Mouse (Mus musculus): ENCODE results near the gene Fam155a. TPM values are rescaled to one million over a fixed set of nuclear protein-coding genes. Genes with fewer than 3 reads are reported as not detected.

Fam155a gene
- polyA plus RNA-seq, 1 experiment from 2014 or later, result 0.93 TPM

DNA sequence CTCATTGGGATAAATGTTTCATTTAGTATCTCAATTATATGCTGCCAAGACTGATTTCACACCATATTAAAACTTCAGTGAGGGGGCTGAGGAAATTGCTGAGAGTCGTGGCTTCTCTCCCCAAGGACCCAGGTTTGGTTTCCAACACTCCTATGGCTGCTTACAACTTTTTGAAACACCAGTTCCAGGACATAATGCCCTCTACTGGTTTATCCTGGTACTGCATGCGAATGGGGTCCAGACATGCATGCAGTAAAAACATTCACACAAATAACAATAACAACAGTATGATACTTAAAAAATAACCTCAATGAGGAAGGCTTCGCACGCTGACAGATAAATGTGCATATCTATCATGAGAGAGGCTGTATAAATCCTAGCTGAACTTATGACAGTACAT, 319.4 kb downstream of the Fam155a start:
- ATAC-seq (ENCODE audit: low FRiP score, low TSS enrichment), result no peak
- H3K36me3 ChIP-seq (ENCODE audit: control insufficient read depth, insufficient read depth, low read length), result no peaks in the 10 kb centered on the region
- H3K27ac ChIP-seq (replicated peaks), result no peak overlapping the region
- TF ChIP-seq EP300 (optimal IDR thresholded peaks at IDR 0.05) (no peak), CTCF (IDR thresholded peaks at IDR 0.05; ENCODE audit: low read depth) (peak; percentile 61)
- H3K9ac ChIP-seq (ENCODE audit: low read length), result no peak overlapping the region
- H3K4me1 ChIP-seq (replicated peaks; ENCODE audit: control insufficient read depth, insufficient read depth), result no peaks in the 10 kb centered on the region
- H3K4me2 ChIP-seq (replicated peaks; ENCODE audit: low read depth), result no peak overlapping the region
- H3K4me3 ChIP-seq (ENCODE audit: low read depth, low read length), result no peak overlapping the region
- DNase-seq (ENCODE audit: low spot score), result no peak
- H3K9me3 ChIP-seq (ENCODE audit: control insufficient read depth, low read length), result no peaks in the 10 kb centered on the region
- H3K27me3 ChIP-seq (ENCODE audit: control insufficient read depth, insufficient read depth, low read length), result no peaks in the 10 kb centered on the region
- WGBS, result 64% methylated on average over 4 of the region's 4 CpGs

- Histone ChIP-seq H3K27ac (replicated peaks) (no peak overlapping the region), H3K27me3 (ENCODE audit: control insufficient read depth, insufficient read depth, low read length) (no peaks in the 10 kb centered on the region), H3K4me2 (replicated peaks; ENCODE audit: low read depth) (no peak overlapping the region), H3K4me3 (ENCODE audit: low read depth, low read length) (no peak overlapping the region), H3K9me3 (ENCODE audit: control insufficient read depth, low read length) (no peaks in the 10 kb centered on the region), H3K9ac (ENCODE audit: low read length) (no peak overlapping the region), H3K4me1 (replicated peaks; ENCODE audit: control insufficient read depth, insufficient read depth) (no peaks in the 10 kb centered on the region), H3K36me3 (ENCODE audit: control insufficient read depth, insufficient read depth, low read length) (no peaks in the 10 kb centered on the region)
- DNase-seq (ENCODE audit: low spot score), result no peak
- ATAC-seq (ENCODE audit: low FRiP score, low TSS enrichment), result no peak
- WGBS, result 40% methylated on average over 7 of the region's 7 CpGs
- no peak for TF ChIP-seq CTCF (IDR thresholded peaks at IDR 0.05; ENCODE audit: low read depth)
- no peak for TF ChIP-seq EP300 (optimal IDR thresholded peaks at IDR 0.05)
These were observed 322.3 kb downstream of the Fam155a start for GRCm38 (mm10) chr8:9448613-9449012.

DNA sequence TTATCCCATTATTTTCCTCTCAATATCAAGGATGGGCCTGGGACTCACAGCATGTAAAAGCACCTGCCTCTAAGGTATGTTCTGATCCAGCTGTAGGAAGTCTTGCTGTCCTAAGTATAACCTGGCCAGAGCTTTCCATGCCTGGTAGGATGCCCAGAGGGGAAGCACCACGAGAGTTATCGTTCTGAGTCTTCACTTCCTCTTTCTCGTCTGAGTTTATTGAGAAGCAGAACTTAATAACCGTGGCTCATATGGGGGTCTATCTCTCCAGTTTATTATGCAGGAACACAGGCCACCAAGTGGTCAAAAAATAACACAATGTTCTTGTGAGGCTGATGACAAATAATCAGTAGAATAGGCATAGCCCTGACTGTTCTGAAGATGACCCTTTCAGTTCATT, 333.1 kb downstream of the Fam155a start:
- Histone ChIP-seq H3K4me3 (ENCODE audit: low read depth, low read length) (no peak overlapping the region), H3K36me3 (ENCODE audit: control insufficient read depth, insufficient read depth, low read length) (no peaks in the 10 kb centered on the region), H3K4me1 (replicated peaks; ENCODE audit: control insufficient read depth, insufficient read depth) (no peaks in the 10 kb centered on the region), H3K4me2 (replicated peaks; ENCODE audit: low read depth) (no peak overlapping the region), H3K27ac (replicated peaks) (no peak overlapping the region), H3K9ac (ENCODE audit: low read length) (no peak overlapping the region), H3K9me3 (ENCODE audit: control insufficient read depth, low read length) (no peaks in the 10 kb centered on the region), H3K27me3 (ENCODE audit: control insufficient read depth, insufficient read depth, low read length) (no peaks in the 10 kb centered on the region)
- ATAC-seq (ENCODE audit: low FRiP score, low TSS enrichment), result no peak
- TF ChIP-seq EP300 (optimal IDR thresholded peaks at IDR 0.05) (no peak), CTCF (IDR thresholded peaks at IDR 0.05; ENCODE audit: low read depth) (no peak)
- no peak for DNase-seq (ENCODE audit: low spot score)
- WGBS, result 83% methylated on average over 4 of the region's 4 CpGs

GRCm38 (mm10) chr8:9435501-9435900, 335.5 kb downstream of the Fam155a start:
- no peaks in the 10 kb centered on the region for H3K27me3 ChIP-seq (ENCODE audit: control insufficient read depth, insufficient read depth, low read length)
- no peaks in the 10 kb centered on the region for H3K9me3 ChIP-seq (ENCODE audit: control insufficient read depth, low read length)
- H3K4me1 ChIP-seq (replicated peaks; ENCODE audit: control insufficient read depth, insufficient read depth), result no peaks in the 10 kb centered on the region
- ATAC-seq (ENCODE audit: low FRiP score, low TSS enrichment) (no peak), DNase-seq (ENCODE audit: low spot score) (peak; percentile 20)
- 50% methylated on average over 10 of the region's 10 CpGs for WGBS
- TF ChIP-seq EP300 (optimal IDR thresholded peaks at IDR 0.05) (no peak), CTCF (IDR thresholded peaks at IDR 0.05; ENCODE audit: low read depth) (no peak)
- H3K27ac ChIP-seq (replicated peaks), result no peak overlapping the region
- no peaks in the 10 kb centered on the region for H3K36me3 ChIP-seq (ENCODE audit: control insufficient read depth, insufficient read depth, low read length)
- no peak overlapping the region for H3K4me3 ChIP-seq (ENCODE audit: low read depth, low read length)
- H3K9ac ChIP-seq (ENCODE audit: low read length), result no peak overlapping the region
- no peak overlapping the region for H3K4me2 ChIP-seq (replicated peaks; ENCODE audit: low read depth)

- Histone ChIP-seq H3K4me2 (replicated peaks; ENCODE audit: low read depth) (no peak overlapping the region), H3K27ac (replicated peaks) (no peak overlapping the region), H3K36me3 (ENCODE audit: control insufficient read depth, insufficient read depth, low read length) (no peaks in the 10 kb centered on the region), H3K4me3 (ENCODE audit: low read depth, low read length) (no peak overlapping the region), H3K9me3 (ENCODE audit: control insufficient read depth, low read length) (no peaks in the 10 kb centered on the region), H3K9ac (ENCODE audit: low read length) (no peak overlapping the region), H3K4me1 (replicated peaks; ENCODE audit: control insufficient read depth, insufficient read depth) (no peaks in the 10 kb centered on the region), H3K27me3 (ENCODE audit: control insufficient read depth, insufficient read depth, low read length) (no peaks in the 10 kb centered on the region)
- DNase-seq (ENCODE audit: low spot score), result no peak
- WGBS, result 53% methylated on average over 11 of the region's 11 CpGs
- TF ChIP-seq CTCF (IDR thresholded peaks at IDR 0.05; ENCODE audit: low read depth) (no peak), EP300 (optimal IDR thresholded peaks at IDR 0.05) (no peak)
- ATAC-seq (ENCODE audit: low FRiP score, low TSS enrichment), result no peak
These were observed 338.2 kb downstream of the Fam155a start for GRCm38 (mm10) chr8:9432635-9433372.

DNA sequence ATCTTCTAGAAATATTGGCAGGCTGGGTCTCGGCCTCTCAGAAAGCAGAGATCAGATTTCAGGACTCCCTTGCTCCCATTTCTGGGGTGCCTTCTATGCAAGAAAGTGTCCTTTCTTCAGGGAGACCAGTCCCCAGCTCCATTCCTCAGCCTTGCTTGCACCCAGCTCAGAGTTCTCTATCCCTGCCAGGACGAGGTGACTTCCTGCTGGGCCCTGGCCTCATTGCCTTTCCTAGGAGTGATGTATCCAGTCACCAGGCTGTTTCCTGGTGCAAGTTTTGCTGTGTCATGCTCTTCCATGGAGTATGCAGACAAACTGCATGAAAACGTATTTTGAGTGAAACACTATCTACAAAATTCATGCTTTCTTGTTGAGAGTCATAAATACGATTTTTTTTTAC, 342.1 kb downstream of the Fam155a start:
- no peak overlapping the region for H3K9ac ChIP-seq (ENCODE audit: low read length)
- H3K4me3 ChIP-seq (ENCODE audit: low read depth, low read length), result no peak overlapping the region
- ATAC-seq (ENCODE audit: low FRiP score, low TSS enrichment), result no peak
- no peak overlapping the region for H3K27ac ChIP-seq (replicated peaks)
- no peak for TF ChIP-seq CTCF (IDR thresholded peaks at IDR 0.05; ENCODE audit: low read depth)
- TF ChIP-seq EP300 (optimal IDR thresholded peaks at IDR 0.05), result no peak
- no peaks in the 10 kb centered on the region for H3K4me1 ChIP-seq (replicated peaks; ENCODE audit: control insufficient read depth, insufficient read depth)
- no peaks in the 10 kb centered on the region for H3K36me3 ChIP-seq (ENCODE audit: control insufficient read depth, insufficient read depth, low read length)
- no peaks in the 10 kb centered on the region for H3K27me3 ChIP-seq (ENCODE audit: control insufficient read depth, insufficient read depth, low read length)
- DNase-seq (ENCODE audit: low spot score), result no peak
- 68% methylated on average over 4 of the region's 4 CpGs for WGBS
- H3K9me3 ChIP-seq (ENCODE audit: control insufficient read depth, low read length), result no peaks in the 10 kb centered on the region
- H3K4me2 ChIP-seq (replicated peaks; ENCODE audit: low read depth), result no peak overlapping the region

Data from stomach, postnatal 0 days (tissue).